Mouse (Mus musculus) brown adipose tissue, adult 24 weeks (tissue): ENCODE measurements around the gene Snx4. TPM values are rescaled to one million over a fixed set of nuclear protein-coding genes. Genes with fewer than 3 reads are reported as not detected.

ENCODE experiments used
- H3K27ac ChIP-seq: fragments of 200-500 bp; replicated peaks from 2 replicates; pipeline ENCODE4 v1.5.1; 2012; ENCODE audit warnings: low read depth, mild to moderate bottlenecking, low read length
- H3K4me1 ChIP-seq: fragments of 200-500 bp; 2 replicates; pipeline ENCODE4 v1.6.1; 2012; ENCODE audit warnings: low read length, mixed read lengths; ENCODE audit not compliant: control insufficient read depth, insufficient read depth, insufficient read length
- H3K4me3 ChIP-seq: fragments of 200-500 bp; 2 replicates; pipeline ENCODE4 v1.5.1; 2012; ENCODE audit warnings: low read depth, mild to moderate bottlenecking, low read length, moderate library complexity; ENCODE audit not compliant: insufficient read depth
- polyA plus RNA-seq: library from polyadenylated mRNA; stranded (reverse); fragments of >200 nt; gene quantifications from 2 replicates; pipeline ENCODE4 v1.2.4, GENCODE M21; 2012; ENCODE audit not compliant: missing spikeins, insufficient read depth, insufficient read length

Snx4 gene
- polyA plus RNA-seq, 1 experiment: 36.8 TPM

DNA sequence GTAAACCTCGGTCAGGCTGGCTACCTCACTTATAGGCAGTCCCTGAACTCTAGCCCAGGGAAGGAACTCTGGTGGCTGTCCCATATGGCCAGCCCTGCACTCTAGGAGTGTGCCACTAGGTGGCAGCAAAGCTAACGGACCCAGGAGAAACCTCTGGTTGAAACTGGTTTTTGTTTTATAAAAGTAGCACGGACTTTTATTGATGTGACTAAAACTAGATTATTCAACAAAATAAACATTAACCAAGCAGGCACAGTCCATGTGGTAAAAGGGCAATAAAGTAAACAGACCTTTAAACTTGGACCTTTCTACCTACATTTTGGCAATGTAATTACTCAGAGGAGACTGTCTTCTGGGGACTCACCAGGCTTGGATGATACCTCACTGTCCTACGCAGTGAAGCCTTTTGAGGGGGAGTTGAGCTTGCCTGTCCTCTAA is 55.4 kb downstream of the Snx4 start:
- Histone ChIP-seq H3K27ac (no peak overlapping the region), H3K4me3 (no peak overlapping the region)

GRCm38 (mm10) chr16:33307761-33308160 is 56.5 kb downstream of the Snx4 start:
- no peak overlapping the region for H3K27ac ChIP-seq
- no peaks in the 10 kb centered on the region for H3K4me1 ChIP-seq
- no peak overlapping the region for H3K4me3 ChIP-seq

More for the DNA sequence above, 55.4 kb downstream of the Snx4 start:
- H3K4me1 ChIP-seq: no peaks in the 10 kb centered on the region

GRCm38 (mm10) chr16:33309066-33309465 is 57.8 kb downstream of the Snx4 start:
- Histone ChIP-seq H3K4me3 (no peak overlapping the region), H3K27ac (no peak overlapping the region), H3K4me1 (no peaks in the 10 kb centered on the region)

- no peak overlapping the region for H3K4me3 ChIP-seq
- H3K4me1 ChIP-seq: no peaks in the 10 kb centered on the region
- no peak overlapping the region for H3K27ac ChIP-seq
Measured at GRCm38 (mm10) chr16:33315611-33316010, 64.4 kb downstream of the Snx4 start.

DNA sequence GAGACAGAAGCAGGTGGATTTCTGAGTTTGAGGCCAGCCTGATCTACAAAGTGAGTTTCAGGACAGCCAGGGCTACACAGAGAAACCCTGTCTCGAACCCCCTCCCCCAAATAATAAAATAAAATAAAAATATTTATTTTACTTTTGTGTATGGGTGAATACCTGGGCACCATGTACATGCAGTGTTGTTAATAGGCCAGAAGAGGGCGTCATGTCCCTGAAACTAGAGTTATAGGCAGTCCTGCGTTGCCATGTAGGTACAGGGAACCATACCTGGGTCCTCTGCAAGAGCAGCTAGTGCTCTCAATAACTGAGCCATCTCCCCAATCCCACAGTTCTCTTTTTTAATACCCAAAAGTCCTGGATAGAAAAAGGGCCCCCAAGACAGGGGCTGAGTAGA is 66.4 kb downstream of the Snx4 start:
- Histone ChIP-seq H3K4me3 (no peak overlapping the region), H3K27ac (no peak overlapping the region), H3K4me1 (no peaks in the 10 kb centered on the region)

DNA sequence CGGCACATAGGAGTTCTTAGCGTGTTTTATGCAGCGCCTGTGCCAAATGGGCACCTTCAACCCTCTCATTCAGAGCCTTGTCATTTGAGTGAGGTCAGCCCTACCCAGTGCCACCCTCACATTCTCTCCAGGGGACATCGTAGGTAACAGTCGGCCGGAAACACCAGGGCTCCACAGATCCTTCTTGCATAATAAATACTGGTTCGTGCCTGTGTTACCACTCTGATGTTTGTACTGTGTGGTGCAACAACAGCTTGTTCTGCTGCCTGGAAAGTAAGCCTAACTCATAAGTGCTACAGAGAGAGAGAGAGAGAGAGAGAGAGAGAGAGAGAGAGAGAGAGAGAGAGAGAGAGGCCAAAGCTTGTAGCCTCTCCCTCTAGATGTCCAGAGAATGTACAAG is 66.8 kb downstream of the Snx4 start:
- Histone ChIP-seq H3K4me3 (no peak overlapping the region), H3K4me1 (no peaks in the 10 kb centered on the region), H3K27ac (no peak overlapping the region)

DNA sequence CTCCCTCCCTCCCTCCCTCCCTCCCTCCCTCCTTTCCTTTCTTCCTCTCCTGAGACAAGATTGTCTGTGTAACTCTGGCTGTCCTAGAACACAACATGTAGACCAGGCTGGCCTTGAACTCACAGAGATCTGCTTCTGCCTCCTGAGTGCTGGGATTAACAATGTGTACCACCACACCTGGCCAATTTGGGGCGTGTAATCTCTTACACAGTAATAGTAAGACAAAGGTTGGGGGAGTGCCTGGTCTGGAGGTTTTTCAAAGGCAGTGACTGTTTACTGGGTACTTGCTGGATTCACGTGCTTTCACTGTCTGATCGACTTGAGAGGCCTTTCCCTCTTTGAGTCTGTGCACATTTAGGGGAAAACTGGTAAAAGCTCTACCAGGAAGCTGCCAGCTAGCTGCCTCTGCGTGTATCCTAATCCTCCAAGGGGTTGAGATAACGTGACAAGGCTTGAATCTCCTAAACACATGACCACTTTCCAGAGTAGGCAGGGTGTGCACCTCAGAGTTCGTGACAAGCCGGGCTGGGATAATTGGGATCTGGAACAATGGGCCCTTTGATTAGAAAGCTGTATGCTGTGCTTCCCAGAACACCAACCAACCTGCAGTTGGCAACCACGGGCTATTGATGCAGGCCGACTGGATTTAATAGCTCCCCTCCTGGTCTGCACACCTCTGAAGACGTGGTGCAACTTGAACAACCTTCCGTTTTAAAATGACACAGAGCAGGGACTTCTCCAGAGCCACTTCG is 74.6 kb downstream of the Snx4 start:
- Histone ChIP-seq H3K4me3 (no peak overlapping the region), H3K27ac (no peak overlapping the region), H3K4me1 (no peaks in the 10 kb centered on the region)

DNA sequence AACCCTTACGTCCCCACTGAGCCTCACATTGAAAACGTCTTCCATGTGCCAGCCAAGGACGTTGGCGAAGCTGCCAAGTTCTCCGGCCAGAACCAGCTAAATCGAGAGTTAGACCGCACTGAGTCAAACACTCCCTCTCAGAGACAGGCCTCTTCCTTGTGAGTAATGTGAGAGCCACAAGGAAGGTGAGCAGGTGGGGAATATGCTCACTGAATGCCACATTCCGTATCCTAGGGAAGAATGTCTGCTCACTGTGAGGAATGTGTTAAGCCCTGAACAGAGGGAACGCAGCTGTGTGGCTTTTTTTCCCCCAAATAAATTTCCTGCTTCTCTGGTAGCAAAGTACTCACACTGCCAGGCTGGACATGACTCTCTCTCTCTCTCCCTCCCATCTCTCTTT is 75.3 kb downstream of the Snx4 start:
- Histone ChIP-seq H3K4me3 (no peak overlapping the region), H3K27ac (no peak overlapping the region), H3K4me1 (no peaks in the 10 kb centered on the region)

DNA sequence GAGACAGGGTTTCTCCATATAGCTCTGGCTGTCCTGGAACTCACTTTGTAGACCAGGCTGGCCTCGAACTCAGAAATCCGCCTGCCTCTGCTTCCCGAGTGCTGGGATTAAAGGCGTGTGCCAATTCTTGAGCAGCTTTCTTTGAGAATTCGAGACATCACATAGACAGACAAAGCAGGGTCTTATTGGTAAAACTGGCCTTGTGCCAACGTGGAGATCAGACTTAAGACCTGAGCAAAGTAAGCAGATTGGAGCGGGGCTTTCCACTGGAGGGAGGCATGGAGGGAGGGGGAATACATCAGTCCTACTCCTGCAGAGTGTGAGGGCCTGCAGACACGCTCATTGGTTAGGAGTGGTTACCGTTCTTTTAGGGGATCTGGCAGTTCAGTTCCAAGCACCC is 75.9 kb downstream of the Snx4 start:
- Histone ChIP-seq H3K27ac (no peak overlapping the region), H3K4me3 (no peak overlapping the region), H3K4me1 (no peaks in the 10 kb centered on the region)

DNA sequence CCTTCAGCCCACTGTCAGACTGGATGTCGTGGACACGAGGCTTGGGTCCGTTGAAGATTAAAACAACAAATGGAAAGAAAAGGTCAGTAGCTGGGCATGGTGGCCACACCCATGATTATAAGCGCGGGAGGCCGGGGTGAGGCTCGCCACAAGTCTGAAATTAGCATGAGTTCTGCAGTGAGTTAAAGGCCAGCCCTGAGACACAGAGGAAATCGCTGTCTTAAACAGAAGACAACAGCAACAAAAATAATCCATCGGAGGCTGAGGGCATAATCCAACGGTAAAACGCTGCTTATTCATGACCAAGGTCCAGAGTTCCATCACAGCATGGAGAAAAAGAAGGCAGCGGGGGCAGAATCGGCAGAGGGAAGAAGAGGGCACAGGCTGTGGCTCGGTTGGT is 81.8 kb downstream of the Snx4 start:
- Histone ChIP-seq H3K27ac (no peak overlapping the region), H3K4me3 (no peak overlapping the region), H3K4me1 (no peaks in the 10 kb centered on the region)

DNA sequence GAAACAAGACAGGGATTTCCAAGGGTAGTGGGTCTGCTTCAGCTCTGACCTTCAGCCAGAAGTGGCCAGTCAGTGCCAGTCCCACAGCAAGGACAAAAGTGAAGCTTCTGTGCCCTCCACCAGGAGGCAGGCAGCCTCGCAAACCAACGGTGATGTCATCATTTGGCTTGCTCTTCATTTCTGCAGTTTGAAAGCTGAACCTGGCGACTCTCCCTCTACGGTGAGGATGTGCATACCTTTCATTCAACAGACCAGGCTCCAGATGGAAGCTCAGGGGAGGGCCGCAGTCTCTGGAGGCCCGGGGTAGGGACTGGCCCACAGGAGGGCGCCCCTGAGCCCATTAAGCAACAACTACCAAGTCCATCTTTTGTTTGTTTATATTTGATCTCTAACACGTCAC is 85.9 kb downstream of the Snx4 start:
- H3K4me3 ChIP-seq: no peak overlapping the region
- no peak overlapping the region for H3K27ac ChIP-seq
- no peaks in the 10 kb centered on the region for H3K4me1 ChIP-seq

- Histone ChIP-seq H3K27ac (no peak overlapping the region), H3K4me3 (no peak overlapping the region), H3K4me1 (no peaks in the 10 kb centered on the region)
Measured at GRCm38 (mm10) chr16:33337681-33338080, 86.4 kb downstream of the Snx4 start.

GRCm38 (mm10) chr16:33338492-33338891 is 87.2 kb downstream of the Snx4 start:
- Histone ChIP-seq H3K27ac (no peak overlapping the region), H3K4me1 (no peaks in the 10 kb centered on the region)

GRCm38 (mm10) chr16:33339476-33339875 is 88.2 kb downstream of the Snx4 start:
- Histone ChIP-seq H3K4me1 (no peaks in the 10 kb centered on the region), H3K4me3 (no peak overlapping the region), H3K27ac (no peak overlapping the region)

More at GRCm38 (mm10) chr16:33338492-33338891, 87.2 kb downstream of the Snx4 start:
- no peak overlapping the region for H3K4me3 ChIP-seq

DNA sequence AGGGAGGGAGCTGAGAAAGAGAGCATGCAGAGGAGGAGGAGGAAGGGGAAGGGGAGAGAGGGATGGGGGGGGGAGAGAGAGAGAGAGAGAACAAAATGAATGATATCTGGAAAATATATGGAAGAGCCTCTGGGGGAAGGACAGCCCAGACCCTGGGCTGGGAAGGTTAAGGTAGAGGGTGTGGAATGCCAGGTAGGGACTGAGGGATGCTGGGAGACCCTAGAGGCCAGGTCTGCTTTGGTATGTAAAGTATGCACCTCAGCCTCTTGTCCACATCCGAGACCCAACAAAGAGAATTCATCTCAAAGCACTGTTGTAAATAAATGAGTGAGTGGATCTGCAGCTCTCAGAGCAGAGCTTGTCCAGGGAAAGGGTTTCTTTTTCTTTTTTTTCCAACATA is 91.1 kb downstream of the Snx4 start:
- Histone ChIP-seq H3K4me3 (no peak overlapping the region), H3K27ac (no peak overlapping the region), H3K4me1 (no peaks in the 10 kb centered on the region)

DNA sequence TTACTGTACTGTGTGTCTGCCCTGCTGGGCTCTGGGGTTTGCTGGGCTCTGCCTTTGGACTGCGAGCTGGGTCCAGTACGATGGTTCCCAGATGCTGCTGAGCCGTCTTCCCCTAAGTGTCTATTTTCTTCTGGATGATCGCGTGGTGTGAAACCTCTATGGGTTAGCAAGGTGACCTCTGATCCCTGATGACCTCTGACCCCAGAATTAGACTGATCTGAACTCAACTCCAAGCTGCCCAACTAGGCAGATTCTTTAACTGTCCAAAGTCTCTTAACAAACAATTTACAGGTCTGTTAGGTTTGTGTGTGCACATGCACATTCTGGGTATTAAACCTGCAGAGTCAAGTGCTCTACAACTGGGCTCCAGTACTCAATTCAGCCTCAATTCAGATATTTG is 91.9 kb downstream of the Snx4 start:
- Histone ChIP-seq H3K27ac (no peak overlapping the region), H3K4me1 (no peaks in the 10 kb centered on the region), H3K4me3 (no peak overlapping the region)
